Mouse (Mus musculus) megakaryocyte, embryonic 14.5 days (primary cell): Measurements from ENCODE around the gene Ppt2.

Experiments
- FLI1 ChIP-seq: IDR thresholded peaks from 2 replicates; pipeline ENCODE4 v1.6.1; 2012; ENCODE audit warnings: low read length, inconsistent platforms, mixed read lengths
- GATA1 ChIP-seq: IDR thresholded peaks from 3 replicates; pipeline ENCODE4 v1.6.1; 2012; ENCODE audit warnings: mixed read lengths, low read length, inconsistent platforms, borderline replicate concordance

- TF ChIP-seq GATA1: no peak
- TF ChIP-seq FLI1: no peak
Measured at GRCm38 (mm10) chr17:34654392-34654791, 26.1 kb upstream of the Ppt2 start.
